Mouse (Mus musculus) spleen, adult 2 months (tissue): ENCODE data around the gene Tom1l2. TPM values are rescaled to one million over a fixed set of nuclear protein-coding genes. Genes with fewer than 3 reads are reported as not detected.

ENCODE experiments used
- DNase-seq, 2 experiments: peaks; one replicate each; pipeline versions ENCODE4 v3.0.0 to v3.0.0-alpha.2; 2012 to 2021; ENCODE audit warnings: low spot score in 2 of 2, low read depth in 1 of 2
- H3K27ac ChIP-seq: fragments of 200-500 bp; 2 replicates; pipeline ENCODE4 v1.5.1; 2012; ENCODE audit warnings: low read length, inconsistent platforms; ENCODE audit not compliant: insufficient read depth
- H3K27me3 ChIP-seq: fragments of 200-500 bp; 2 replicates; pipeline ENCODE4 v1.6.1; 2012; ENCODE audit warnings: mild to moderate bottlenecking, moderate library complexity, low read length, inconsistent platforms; ENCODE audit not compliant: control insufficient read depth, insufficient read depth
- H3K36me3 ChIP-seq: fragments of 200-500 bp; 2 replicates; pipeline ENCODE4 v1.6.1; 2012; ENCODE audit warnings: mild to moderate bottlenecking, low read length, inconsistent platforms; ENCODE audit not compliant: control insufficient read depth, insufficient read depth
- H3K4me1 ChIP-seq: fragments of 200-500 bp; 2 replicates; pipeline ENCODE4 v1.6.1; 2011; ENCODE audit warnings: inconsistent platforms; ENCODE audit not compliant: control insufficient read depth, insufficient read depth, insufficient read length
- H3K4me3 ChIP-seq: fragments of 200-500 bp; 2 replicates; pipeline ENCODE4 v1.5.1; 2011; ENCODE audit warnings: mild to moderate bottlenecking, inconsistent platforms; ENCODE audit not compliant: insufficient read depth, insufficient read length; ENCODE audit errors: extremely low read depth
- CTCF ChIP-seq: fragments of 200-500 bp; IDR thresholded peaks from 2 replicates; pipeline ENCODE4 v1.5.1; 2011; ENCODE audit warnings: mild to moderate bottlenecking, inconsistent platforms; ENCODE audit not compliant: insufficient read depth, insufficient read length, insufficient replicate concordance; ENCODE audit errors: extremely low read depth
- POLR2A ChIP-seq: fragments of 200-500 bp; IDR thresholded peaks from 2 replicates; pipeline ENCODE4 v1.6.1; 2011; ENCODE audit warnings: low read depth, low read length, inconsistent platforms
- WGBS: fragments of 180-500 bp; shearing (Covaris S2); methylation state at CpG from one replicate; pipeline ENCODE4 v1.1.7; 2018; 5-methylcytosine and 5-hydroxymethylcytosine counted together
- polyA plus RNA-seq: library from polyadenylated mRNA; depleted of rRNA; stranded (reverse); fragments of >200 nt; gene quantifications from 2 replicates; pipeline ENCODE4 v1.2.3, GENCODE M21; 2012

The Tom1l2 gene
- polyA plus RNA-seq, 1 experiment = 28.1 TPM

GRCm38 (mm10) chr11:60202710-60203638 is 149.7 kb downstream of the Tom1l2 start:
- no peak overlapping the region for H3K4me3 ChIP-seq
- WGBS = 95% methylated on average over 26 of the region's 26 CpGs
- H3K27me3 ChIP-seq = no peaks in the 10 kb centered on the region
- H3K27ac ChIP-seq = no peak overlapping the region
- H3K36me3 ChIP-seq = peaks cover 57% of the 10 kb centered on the region
- TF ChIP-seq CTCF (no peak), POLR2A (no peak)
- DNase-seq = no peak
- H3K4me1 ChIP-seq = no peaks in the 10 kb centered on the region; the same call in 1 of the 2 replicates

DNA sequence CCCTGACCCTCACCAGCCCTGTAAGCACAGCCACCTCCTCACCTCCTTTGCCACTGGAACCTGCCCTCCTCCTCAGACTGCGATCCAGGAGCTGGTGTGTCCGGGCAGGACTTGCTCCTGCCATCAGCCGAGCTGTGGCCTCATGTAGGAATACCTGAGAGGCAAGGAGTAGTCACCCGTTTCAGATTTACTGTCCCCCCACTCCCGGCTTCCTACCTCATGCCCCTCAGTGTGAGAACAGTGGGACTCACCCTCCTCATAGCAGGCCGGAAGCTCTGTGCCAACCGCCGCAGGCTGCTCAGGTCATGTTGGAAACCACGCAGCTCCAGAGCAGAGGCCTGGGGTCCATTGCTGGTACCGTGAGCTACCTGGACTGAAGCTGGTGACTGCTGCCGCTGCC is 152.3 kb downstream of the Tom1l2 start:
- no peak overlapping the region for H3K4me3 ChIP-seq
- no peaks in the 10 kb centered on the region; the same call in 1 of the 2 replicates for H3K4me1 ChIP-seq
- TF ChIP-seq POLR2A (no peak), CTCF (no peak)
- no peaks in the 10 kb centered on the region for H3K27me3 ChIP-seq
- WGBS = 87% methylated on average over 11 of the region's 11 CpGs
- H3K27ac ChIP-seq = no peak overlapping the region
- peaks cover 52% of the 10 kb centered on the region for H3K36me3 ChIP-seq
- DNase-seq = no peak

DNA sequence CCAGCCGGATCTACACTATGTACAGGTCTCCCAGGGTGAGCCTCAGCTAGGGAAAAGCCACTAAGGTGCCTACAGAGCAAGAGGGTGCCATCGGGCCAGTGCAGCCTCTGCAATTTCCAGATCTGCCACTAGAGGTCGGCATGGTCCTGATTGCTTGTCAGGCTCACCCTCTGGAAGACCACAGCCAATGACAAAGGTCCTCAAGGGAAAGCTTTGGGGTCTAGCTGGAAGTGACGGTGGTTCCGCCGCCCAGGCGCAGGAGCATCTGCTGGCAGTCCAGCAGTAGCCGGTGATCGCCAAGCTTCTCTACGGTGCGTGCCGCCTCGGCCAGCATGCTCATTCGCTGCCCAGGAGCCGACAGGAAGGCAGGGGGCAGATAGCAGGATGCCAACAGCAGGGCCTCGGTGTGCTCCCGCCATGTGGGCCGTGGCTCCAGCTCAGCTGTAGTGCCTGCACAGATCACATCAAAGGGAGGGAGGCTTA is 153.0 kb downstream of the Tom1l2 start:
- WGBS = 30% methylated on average over 18 of the region's 18 CpGs
- Histone ChIP-seq H3K27ac (no peak overlapping the region), H3K36me3 (peaks cover 46% of the 10 kb centered on the region), H3K27me3 (no peaks in the 10 kb centered on the region), H3K4me3 (no peak overlapping the region), H3K4me1 (no peaks in the 10 kb centered on the region; the same call in 1 of the 2 replicates)
- peak in 1 of 2 experiments; percentile 88 for DNase-seq
- TF ChIP-seq POLR2A (no peak), CTCF (peak; percentile 94)

DNA sequence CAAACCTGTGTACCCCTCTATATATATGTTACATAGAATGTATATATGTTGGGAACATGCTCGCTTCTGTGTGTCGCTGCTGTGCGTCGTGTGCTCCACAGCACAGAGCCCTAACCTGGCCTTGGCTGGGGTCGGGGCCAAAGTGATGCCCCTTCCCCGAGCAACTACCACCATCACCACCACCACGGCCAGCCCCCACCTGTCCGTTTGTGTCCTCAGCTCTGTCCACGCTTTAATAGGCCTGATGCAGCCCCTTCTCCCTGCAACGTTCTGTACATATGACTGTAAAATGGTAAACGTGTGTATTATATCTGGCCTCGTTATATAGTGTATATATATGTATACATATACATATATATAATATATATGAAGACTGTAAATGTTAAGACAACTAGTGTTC is 154.1 kb downstream of the Tom1l2 start:
- H3K36me3 ChIP-seq = peaks cover 38% of the 10 kb centered on the region
- no peak for DNase-seq
- 92% methylated on average over 12 of the region's 12 CpGs for WGBS
- no peaks in the 10 kb centered on the region for H3K27me3 ChIP-seq
- TF ChIP-seq POLR2A (no peak), CTCF (no peak)
- no peaks in the 10 kb centered on the region; the same call in 1 of the 2 replicates for H3K4me1 ChIP-seq
- no peak overlapping the region for H3K4me3 ChIP-seq
- H3K27ac ChIP-seq = no peak overlapping the region

DNA sequence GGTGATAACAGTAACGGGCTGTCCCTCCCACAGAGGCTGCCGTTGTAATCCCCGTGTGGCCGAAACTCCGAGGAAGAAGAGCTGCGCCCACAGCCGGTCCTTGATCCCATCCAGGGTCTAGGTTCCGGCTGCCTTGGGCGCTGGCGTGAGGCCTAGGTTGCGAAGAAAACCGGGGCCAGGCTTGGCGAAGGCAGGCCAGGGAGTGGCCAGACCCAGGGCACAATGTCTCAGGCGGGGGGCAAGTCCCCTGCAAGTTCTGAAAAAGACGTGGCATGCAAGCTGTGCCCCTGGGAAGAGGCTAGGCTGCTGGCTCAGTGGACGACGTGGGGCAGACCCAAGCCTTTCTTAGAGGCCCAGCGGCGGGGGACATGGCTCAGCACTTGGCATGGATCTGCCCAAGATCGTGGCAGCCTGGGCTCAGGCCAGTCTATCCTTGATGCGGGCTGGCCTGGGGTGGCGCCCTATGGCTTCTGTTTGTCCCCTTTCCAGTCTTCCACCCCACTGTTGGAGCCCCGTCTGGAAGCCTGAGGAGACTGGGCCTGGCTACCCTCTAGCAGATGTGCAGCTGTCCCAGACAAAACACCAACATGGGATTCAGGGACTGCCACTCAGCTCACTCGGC is 154.6 kb downstream of the Tom1l2 start:
- WGBS = 91% methylated on average over 24 of the region's 24 CpGs
- no peaks in the 10 kb centered on the region; the same call in 1 of the 2 replicates for H3K4me1 ChIP-seq
- H3K4me3 ChIP-seq = no peak overlapping the region
- no peak for TF ChIP-seq POLR2A
- no peak for TF ChIP-seq CTCF
- H3K27me3 ChIP-seq = no peaks in the 10 kb centered on the region
- H3K36me3 ChIP-seq = peaks cover 36% of the 10 kb centered on the region
- DNase-seq = no peak
- H3K27ac ChIP-seq = no peak overlapping the region

GRCm38 (mm10) chr11:60196344-60196743 is 156.4 kb downstream of the Tom1l2 start:
- Histone ChIP-seq H3K36me3 (peaks cover 23% of the 10 kb centered on the region), H3K27ac (no peak overlapping the region), H3K4me3 (no peak overlapping the region), H3K4me1 (peaks cover 10% of the 10 kb centered on the region), H3K27me3 (no peaks in the 10 kb centered on the region)
- DNase-seq = no peak
- 92% methylated on average over 5 of the region's 5 CpGs for WGBS
- TF ChIP-seq POLR2A = no peak
- TF ChIP-seq CTCF = no peak
